Mouse (Mus musculus) kidney, adult 8-10 months (tissue): Measurements from ENCODE around the gene Cask.
A peak's percentile ranks its signal among the peaks of the same experiment; 100 is the strongest.
"Not testable (repeated sequence)": the region's sequence is repeated elsewhere in the genome, so short reads cannot be mapped to it uniquely, and the experiment has no call there.

Source experiments
- DNase-seq, 2 experiments: peaks; one replicate each; pipeline ENCODE4 v3.0.0; 2022

Gene Cask

GRCm38 (mm10) chrX:13851285-13851684 lies at the start of gene Cask:
Gene Cask, minus strand, starts transcription at chrX:13851367.
- peak in 1 of 2 experiments; percentile 2 for DNase-seq

- no peak for DNase-seq
Observed at GRCm38 (mm10) chrX:13889976-13890375, 38.8 kb upstream of the Cask start.

GRCm38 (mm10) chrX:13884348-13884747 lies 33.2 kb upstream of the Cask start:
- no peak for DNase-seq

- no peak for DNase-seq
Observed at GRCm38 (mm10) chrX:13881969-13882368, 30.8 kb upstream of the Cask start.

GRCm38 (mm10) chrX:13860145-13860544 lies 9.0 kb upstream of the Cask start:
- DNase-seq, result no peak

- no peak for DNase-seq
Observed at GRCm38 (mm10) chrX:13859051-13859450, 7.9 kb upstream of the Cask start.

GRCm38 (mm10) chrX:13848473-13848872 lies 2.7 kb downstream of the Cask start:
- DNase-seq, result no peak

GRCm38 (mm10) chrX:13847502-13847851 lies 3.7 kb downstream of the Cask start:
- peak; percentile 2 to 10 for DNase-seq

GRCm38 (mm10) chrX:13846653-13847501 lies 4.3 kb downstream of the Cask start:
- DNase-seq, result peak; percentile 83 to 84

GRCm38 (mm10) chrX:13845858-13846652 lies 5.1 kb downstream of the Cask start:
- DNase-seq, result peak; percentile 5 to 14

GRCm38 (mm10) chrX:13845141-13845857 lies 5.9 kb downstream of the Cask start:
- peak; percentile 1 to 11 for DNase-seq

GRCm38 (mm10) chrX:13822792-13823191 lies 28.4 kb downstream of the Cask start:
- no peak for DNase-seq

- DNase-seq, result no peak
Observed at GRCm38 (mm10) chrX:13798754-13799153, 52.4 kb downstream of the Cask start.

GRCm38 (mm10) chrX:13765672-13766071 lies 85.5 kb downstream of the Cask start:
- no peak for DNase-seq

GRCm38 (mm10) chrX:13765024-13765423 lies 86.1 kb downstream of the Cask start:
- DNase-seq, result no peak

- no peak for DNase-seq
Observed at GRCm38 (mm10) chrX:13757279-13758005, 93.7 kb downstream of the Cask start.

- DNase-seq, result no peak
Observed at GRCm38 (mm10) chrX:13741110-13741509, 110.1 kb downstream of the Cask start.

- not testable (repeated sequence) for DNase-seq
Observed at GRCm38 (mm10) chrX:13730785-13731184, 120.4 kb downstream of the Cask start.

GRCm38 (mm10) chrX:13729835-13730480 lies 121.2 kb downstream of the Cask start:
- DNase-seq, result no peak

GRCm38 (mm10) chrX:13725573-13726403 lies 125.4 kb downstream of the Cask start:
- DNase-seq, result no peak

GRCm38 (mm10) chrX:13720296-13720829 lies 130.8 kb downstream of the Cask start:
- DNase-seq, result no peak
